Mouse (Mus musculus) lung, embryonic 16.5 days (tissue): ENCODE results near the gene Slc13a4. TPM values are rescaled to one million over a fixed set of nuclear protein-coding genes. Genes with fewer than 3 reads are reported as not detected.

ENCODE experiments used
- ATAC-seq: fragments of 200-750 bp; cut with Nextera tagmentation; 2 replicates; pipeline ENCODE4 v1.8.0; 2017; ENCODE audit warnings: low read depth, mild to moderate bottlenecking, moderate library complexity
- H3K27ac ChIP-seq: fragments of 300-500 bp; sonication (generic); 2 replicates; pipeline ENCODE4 v1.5.1; 2014; ENCODE audit warnings: mild to moderate bottlenecking, control low read depth, low read length
- H3K27me3 ChIP-seq: fragments of 300-500 bp; sonication (generic); 2 replicates; pipeline ENCODE4 v1.6.1; 2014; ENCODE audit warnings: low read depth, low read length, mixed read lengths; ENCODE audit not compliant: control insufficient read depth, insufficient read depth
- H3K36me3 ChIP-seq: fragments of 300-500 bp; sonication (generic); 2 replicates; pipeline ENCODE4 v1.6.1; 2014; ENCODE audit warnings: low read length; ENCODE audit not compliant: control insufficient read depth, insufficient read depth
- H3K4me1 ChIP-seq: fragments of 300-500 bp; sonication (generic); replicated peaks from 2 replicates; pipeline ENCODE4 v1.6.1; 2014; ENCODE audit warnings: low read length, mixed read lengths; ENCODE audit not compliant: control insufficient read depth, insufficient read depth
- H3K4me2 ChIP-seq: fragments of 300-500 bp; sonication (generic); 2 replicates; pipeline ENCODE4 v1.6.1; 2014; ENCODE audit warnings: low read depth, low read length, control low read depth
- H3K4me3 ChIP-seq: fragments of 300-500 bp; sonication (generic); 2 replicates; pipeline ENCODE4 v1.5.1; 2014; ENCODE audit warnings: mild to moderate bottlenecking, low read length, control low read depth
- H3K9ac ChIP-seq: fragments of 300-500 bp; sonication (generic); 2 replicates; pipeline ENCODE4 v1.6.1; 2014; ENCODE audit warnings: low read length, control low read depth
- H3K9me3 ChIP-seq: fragments of 300-500 bp; sonication (generic); 2 replicates; pipeline ENCODE4 v1.6.1; 2016; ENCODE audit warnings: low read length; ENCODE audit not compliant: control insufficient read depth
- WGBS: fragments of 180-500 bp; shearing (Covaris S2); extraction: QIAGEN DNeasy Blood & Tissue Kit; methylation state at CpG from one replicate; pipeline ENCODE4 v1.1.7; 2014; 5-methylcytosine and 5-hydroxymethylcytosine counted together
- polyA plus RNA-seq: library from polyadenylated mRNA; unstranded; fragments of >200 nt; fragmentation: Nextera tagmentation; extraction: Ambion mirVana; gene quantifications from 2 replicates; pipeline ENCODE4 v1.2.1, GENCODE M21; 2015

Slc13a4 gene
- polyA plus RNA-seq, 1 experiment from 2014 or later: 0.35 TPM

- 79% methylated on average over 12 of the region's 12 CpGs for WGBS
- Histone ChIP-seq H3K4me1 (0 out of 2 replicates have a peak, but pooled peaks cover 2% of the 10 kb centered on the region), H3K36me3 (no peaks in the 10 kb centered on the region), H3K4me3 (no peak overlapping the region), H3K27me3 (no peaks in the 10 kb centered on the region), H3K9ac (no peak overlapping the region), H3K27ac (no peak overlapping the region), H3K9me3 (no peaks in the 10 kb centered on the region), H3K4me2 (no peak overlapping the region)
- ATAC-seq: no peak
Measured at GRCm38 (mm10) chr6:35271094-35271855, 36.7 kb downstream of the Slc13a4 start.

- 0 out of 2 replicates have a peak, but pooled peaks cover 2% of the 10 kb centered on the region for H3K4me1 ChIP-seq
- no peak overlapping the region for H3K9ac ChIP-seq
- no peak for ATAC-seq
- no peaks in the 10 kb centered on the region for H3K36me3 ChIP-seq
- 73% methylated on average over 13 of the region's 13 CpGs for WGBS
- H3K27me3 ChIP-seq: no peaks in the 10 kb centered on the region
- H3K4me3 ChIP-seq: no peak overlapping the region
- no peak overlapping the region for H3K27ac ChIP-seq
- no peak overlapping the region for H3K4me2 ChIP-seq
- H3K9me3 ChIP-seq: no peaks in the 10 kb centered on the region
Measured at GRCm38 (mm10) chr6:35269643-35270042, 38.3 kb downstream of the Slc13a4 start.

DNA sequence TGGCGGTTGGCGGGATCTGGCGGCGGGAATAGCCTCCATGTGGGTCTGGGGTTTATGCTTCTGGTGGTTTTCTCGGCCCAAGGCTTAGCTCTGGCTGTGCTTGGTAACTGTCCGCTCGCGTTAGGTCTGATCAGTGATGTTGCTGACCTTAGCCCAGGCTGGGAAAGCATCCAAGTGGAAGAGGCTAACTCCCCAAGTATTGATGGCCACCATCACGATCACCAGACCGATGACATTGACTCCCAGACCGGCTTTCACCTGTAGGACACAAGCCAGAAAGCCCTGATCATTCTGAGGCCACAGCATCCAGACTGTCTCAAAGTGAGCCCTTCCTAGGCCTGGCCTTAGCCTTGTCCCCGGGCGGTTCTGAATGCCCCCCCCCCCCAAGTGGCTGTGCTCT, 39.2 kb downstream of the Slc13a4 start:
- 95% methylated on average over 13 of the region's 13 CpGs for WGBS
- H3K4me1 ChIP-seq: 0 out of 2 replicates have a peak, but pooled peaks cover 2% of the 10 kb centered on the region
- H3K4me3 ChIP-seq: no peak overlapping the region
- no peak overlapping the region for H3K27ac ChIP-seq
- H3K27me3 ChIP-seq: no peaks in the 10 kb centered on the region
- H3K9ac ChIP-seq: no peak overlapping the region
- ATAC-seq: no peak
- no peaks in the 10 kb centered on the region for H3K9me3 ChIP-seq
- H3K4me2 ChIP-seq: no peak overlapping the region
- H3K36me3 ChIP-seq: no peaks in the 10 kb centered on the region

DNA sequence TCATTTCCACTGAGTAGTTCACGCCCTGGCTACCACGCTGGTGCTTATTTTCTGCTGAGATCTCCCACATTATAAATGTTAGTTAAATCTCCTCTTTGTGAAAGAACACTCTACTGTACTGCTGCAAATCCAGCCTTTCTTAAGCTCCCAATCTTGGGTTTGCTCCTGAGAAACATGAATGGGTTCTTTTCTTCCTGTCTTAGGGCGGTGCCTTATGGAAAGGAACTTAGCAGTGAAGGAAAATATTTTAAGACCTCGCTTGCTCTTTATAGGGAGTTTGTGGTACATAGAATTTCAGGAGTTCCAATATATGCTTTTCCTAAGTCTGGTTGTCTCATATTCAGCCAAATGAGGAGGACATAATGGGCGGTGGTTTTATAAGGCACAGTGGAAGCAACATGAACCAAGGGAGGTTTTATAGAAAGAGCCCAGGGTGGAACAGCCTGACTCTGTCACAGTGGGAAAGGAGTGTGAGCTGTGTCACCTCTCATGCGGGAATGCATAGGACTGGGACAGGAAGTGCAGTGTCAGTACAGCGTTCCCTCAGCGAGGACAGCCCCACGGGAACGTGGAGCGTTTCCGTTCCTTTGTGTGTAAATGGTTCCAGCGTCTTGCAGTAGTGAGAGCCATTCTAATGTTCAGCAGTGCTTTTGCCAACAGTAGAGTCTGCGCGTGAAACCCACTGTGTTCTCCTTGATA, 42.2 kb downstream of the Slc13a4 start:
- Histone ChIP-seq H3K4me2 (no peak overlapping the region), H3K27me3 (no peaks in the 10 kb centered on the region), H3K27ac (no peak overlapping the region), H3K9ac (no peak overlapping the region), H3K36me3 (peaks cover 11% of the 10 kb centered on the region), H3K9me3 (no peaks in the 10 kb centered on the region), H3K4me1 (no peaks in the 10 kb centered on the region), H3K4me3 (no peak overlapping the region)
- WGBS: 78% methylated on average over 15 of the region's 15 CpGs
- no peak for ATAC-seq

GRCm38 (mm10) chr6:35260531-35260930, 47.4 kb downstream of the Slc13a4 start:
- H3K4me2 ChIP-seq: no peak overlapping the region
- no peak overlapping the region for H3K4me3 ChIP-seq
- H3K27me3 ChIP-seq: no peaks in the 10 kb centered on the region
- H3K9ac ChIP-seq: no peak overlapping the region
- no peak for ATAC-seq
- H3K36me3 ChIP-seq: peaks cover 11% of the 10 kb centered on the region
- 69% methylated on average over 7 of the region's 7 CpGs for WGBS
- no peak overlapping the region for H3K27ac ChIP-seq
- H3K4me1 ChIP-seq: peaks cover 15% of the 10 kb centered on the region
- no peaks in the 10 kb centered on the region for H3K9me3 ChIP-seq

- Histone ChIP-seq H3K4me3 (no peak overlapping the region), H3K27me3 (no peaks in the 10 kb centered on the region), H3K4me2 (no peak overlapping the region), H3K9me3 (no peaks in the 10 kb centered on the region), H3K4me1 (peaks cover 23% of the 10 kb centered on the region), H3K36me3 (peaks cover 11% of the 10 kb centered on the region), H3K9ac (no peak overlapping the region), H3K27ac (no peak overlapping the region)
- ATAC-seq: no peak
- WGBS: 72% methylated on average over 5 of the region's 5 CpGs
Measured at GRCm38 (mm10) chr6:35259526-35259925, 48.4 kb downstream of the Slc13a4 start.

GRCm38 (mm10) chr6:35258922-35259321, 49.0 kb downstream of the Slc13a4 start:
- Histone ChIP-seq H3K27me3 (no peaks in the 10 kb centered on the region), H3K4me3 (no peak overlapping the region), H3K9me3 (no peaks in the 10 kb centered on the region), H3K27ac (no peak overlapping the region), H3K36me3 (peaks cover 11% of the 10 kb centered on the region), H3K4me1 (peaks cover 29% of the 10 kb centered on the region), H3K9ac (no peak overlapping the region), H3K4me2 (no peak overlapping the region)
- WGBS: 88% methylated on average over 2 of the region's 2 CpGs
- ATAC-seq: no peak

GRCm38 (mm10) chr6:35257626-35258190, 50.2 kb downstream of the Slc13a4 start:
- WGBS: 81% methylated on average over 13 of the region's 13 CpGs
- no peak overlapping the region for H3K27ac ChIP-seq
- H3K27me3 ChIP-seq: no peaks in the 10 kb centered on the region
- no peak overlapping the region for H3K4me2 ChIP-seq
- no peaks in the 10 kb centered on the region for H3K9me3 ChIP-seq
- no peak overlapping the region for H3K4me3 ChIP-seq
- no peak for ATAC-seq
- H3K9ac ChIP-seq: no peak overlapping the region
- peaks cover 35% of the 10 kb centered on the region for H3K4me1 ChIP-seq
- H3K36me3 ChIP-seq: peaks cover 11% of the 10 kb centered on the region

- Histone ChIP-seq H3K4me1 (peaks cover 35% of the 10 kb centered on the region), H3K4me2 (no peak overlapping the region), H3K27ac (no peak overlapping the region), H3K27me3 (no peaks in the 10 kb centered on the region), H3K9ac (no peak overlapping the region), H3K36me3 (peaks cover 4% of the 10 kb centered on the region; the same call in 1 of the 2 replicates), H3K9me3 (no peaks in the 10 kb centered on the region), H3K4me3 (no peak overlapping the region)
- no peak; the same call in 1 of the 2 replicates for ATAC-seq
- WGBS: 44% methylated on average over 7 of the region's 7 CpGs
Measured at GRCm38 (mm10) chr6:35256691-35257090, 51.2 kb downstream of the Slc13a4 start.
